Mouse (Mus musculus): ENCODE results near the gene Gm20671. TPM values are rescaled to one million over a fixed set of nuclear protein-coding genes. Genes with fewer than 3 reads are reported as not detected.
"Not testable (repeated sequence)": the region's sequence is repeated elsewhere in the genome, so short reads cannot be mapped to it uniquely, and the experiment has no call there.

Gene Gm20671
- total RNA-seq, 2 experiments from 2014 or later, result not detected

DNA sequence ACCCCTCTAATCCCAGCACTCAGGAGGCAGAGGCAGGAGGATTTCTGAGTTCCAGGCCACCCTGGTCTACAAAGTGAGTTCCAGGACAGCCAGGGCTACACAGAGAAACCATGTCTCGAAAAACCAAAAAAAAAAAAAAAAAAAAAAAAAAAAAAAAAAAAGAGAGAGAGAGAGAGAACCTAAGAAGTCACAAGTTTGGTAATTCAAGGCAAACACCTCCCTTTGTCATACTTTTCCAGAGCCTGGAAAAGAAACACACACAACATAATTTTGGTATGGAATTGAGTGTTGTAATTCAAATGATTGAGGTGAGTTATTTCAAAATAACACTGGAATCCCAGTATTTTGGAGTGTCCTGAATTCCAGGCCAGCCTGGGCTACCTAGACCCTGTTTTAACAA is 40.5 kb downstream of the Gm20671 start:
- DNase-seq (ENCODE audit: low spot score in 2 of 2), result not testable (repeated sequence)

DNA sequence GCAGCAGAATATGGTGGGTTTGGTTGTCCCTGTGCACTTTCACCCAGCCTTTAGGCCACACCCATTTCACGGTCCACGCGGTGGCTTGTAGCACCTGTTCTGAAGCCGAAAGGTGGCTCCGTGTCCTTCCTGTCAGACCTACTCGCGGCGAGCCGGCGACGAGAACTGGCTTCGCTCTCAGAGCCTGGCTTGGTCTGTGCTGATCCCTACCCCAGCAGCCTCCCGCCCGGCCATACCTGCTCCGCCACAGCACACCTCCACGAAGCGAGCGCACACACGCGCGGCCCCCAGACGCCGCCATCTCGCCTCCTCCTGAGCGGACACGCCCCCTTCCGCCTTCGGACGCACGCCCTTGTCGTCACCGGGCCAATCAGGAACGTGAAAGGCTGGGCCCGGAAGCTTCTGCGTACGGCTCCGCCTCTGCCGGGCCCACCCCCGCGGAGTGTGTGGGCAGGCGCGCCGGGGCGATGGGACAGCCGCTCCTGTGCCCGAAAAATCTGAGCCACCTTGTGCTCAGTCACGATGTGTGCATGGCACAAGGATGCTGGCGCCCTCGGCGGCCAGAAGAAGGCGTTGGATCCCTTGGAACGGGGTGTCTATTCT is 41.5 kb downstream of the Gm20671 start, which contains the start of gene Pisd:
Gene Pisd (minus strand): TSS at position 334 of the 603 bp plus-strand sequence.
- peak; percentile 97 to 98 for DNase-seq (ENCODE audit: low spot score in 2 of 2)

DNA sequence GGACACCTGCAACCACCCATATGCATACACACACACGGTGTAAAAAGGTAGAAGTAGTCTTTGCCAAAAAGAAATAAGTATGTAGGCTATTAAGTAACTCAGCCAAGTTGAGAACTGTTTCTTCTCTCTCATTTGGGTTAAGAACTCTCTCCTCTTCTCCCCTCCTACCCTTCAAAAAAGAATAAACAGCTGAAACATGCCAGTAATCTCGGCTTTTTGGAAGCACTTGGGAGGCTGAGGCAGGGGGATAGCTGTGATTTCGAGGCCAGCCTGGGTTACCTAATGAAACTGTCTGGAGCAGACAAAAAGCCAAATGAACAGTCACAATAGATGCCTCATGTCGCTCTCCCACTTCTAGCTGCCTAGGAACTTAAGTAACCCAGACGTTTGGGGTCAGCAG is 42.2 kb downstream of the Gm20671 start:
- DNase-seq (ENCODE audit: low spot score in 2 of 2), result no peak

GRCm38 (mm10) chr5:32781596-32781995 is 45.3 kb downstream of the Gm20671 start:
- no peak for DNase-seq (ENCODE audit: low spot score in 2 of 2)

- no peak for DNase-seq (ENCODE audit: low spot score in 2 of 2)
Measured at GRCm38 (mm10) chr5:32778168-32778567, 48.7 kb downstream of the Gm20671 start.

DNA sequence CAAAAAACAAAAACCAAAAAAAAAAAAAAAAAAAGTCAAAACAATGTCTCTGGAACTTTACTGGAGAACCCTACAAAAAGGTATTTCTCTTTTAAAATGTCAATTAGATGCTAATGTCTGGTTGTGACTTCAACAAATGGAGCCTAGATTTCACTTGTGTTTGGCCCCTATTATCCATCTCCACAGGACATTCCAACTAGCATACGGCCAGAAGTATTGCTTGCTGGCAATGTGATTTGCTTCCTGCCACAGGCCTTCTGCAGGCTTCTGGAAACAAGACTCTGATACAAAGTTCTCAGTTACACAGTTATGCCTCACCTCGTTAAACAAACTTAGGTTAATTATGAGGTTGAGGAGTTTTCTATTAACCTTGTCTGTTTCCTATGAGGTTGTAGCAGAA is 54.5 kb downstream of the Gm20671 start:
- DNase-seq (ENCODE audit: low spot score in 2 of 2), result no peak

DNA sequence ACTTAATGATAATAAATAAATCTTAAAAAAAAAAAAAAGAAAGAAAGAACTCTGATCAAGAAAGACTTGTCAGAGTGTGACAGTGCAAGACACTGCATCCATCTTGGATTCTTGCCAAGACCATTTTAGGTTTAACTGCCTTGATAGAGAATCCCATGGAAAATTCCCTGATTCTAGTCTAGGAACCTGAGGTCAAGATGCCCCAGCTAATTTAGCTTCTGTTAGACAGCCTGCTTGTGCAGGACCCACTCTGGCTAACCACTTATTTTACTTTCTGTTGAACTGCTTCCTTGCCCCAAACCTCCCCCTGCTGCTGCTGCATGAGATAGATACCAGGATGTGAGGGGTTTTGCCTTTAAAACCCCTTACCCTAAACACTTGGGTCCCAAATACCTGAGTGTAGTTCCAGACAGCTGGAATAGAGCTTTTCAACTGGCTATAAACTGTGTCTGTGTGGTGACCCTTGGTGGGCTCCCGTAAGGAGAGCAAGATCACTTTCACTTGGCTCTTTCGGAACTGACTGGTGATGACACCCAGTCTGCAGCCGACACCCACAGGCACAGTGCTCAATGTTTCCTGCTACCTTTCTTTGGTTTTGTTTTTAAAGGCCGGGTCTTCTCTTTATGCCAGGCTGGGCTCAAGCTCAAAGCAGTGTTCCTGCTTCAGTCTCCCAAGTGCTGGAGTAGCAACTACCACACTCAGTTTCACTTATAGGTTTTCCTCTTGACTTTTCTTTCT is 59.1 kb downstream of the Gm20671 start:
- DNase-seq (ENCODE audit: low spot score in 2 of 2), result no peak

GRCm38 (mm10) chr5:32767004-32767403 is 59.9 kb downstream of the Gm20671 start:
- no peak for DNase-seq (ENCODE audit: low spot score in 2 of 2)

DNA sequence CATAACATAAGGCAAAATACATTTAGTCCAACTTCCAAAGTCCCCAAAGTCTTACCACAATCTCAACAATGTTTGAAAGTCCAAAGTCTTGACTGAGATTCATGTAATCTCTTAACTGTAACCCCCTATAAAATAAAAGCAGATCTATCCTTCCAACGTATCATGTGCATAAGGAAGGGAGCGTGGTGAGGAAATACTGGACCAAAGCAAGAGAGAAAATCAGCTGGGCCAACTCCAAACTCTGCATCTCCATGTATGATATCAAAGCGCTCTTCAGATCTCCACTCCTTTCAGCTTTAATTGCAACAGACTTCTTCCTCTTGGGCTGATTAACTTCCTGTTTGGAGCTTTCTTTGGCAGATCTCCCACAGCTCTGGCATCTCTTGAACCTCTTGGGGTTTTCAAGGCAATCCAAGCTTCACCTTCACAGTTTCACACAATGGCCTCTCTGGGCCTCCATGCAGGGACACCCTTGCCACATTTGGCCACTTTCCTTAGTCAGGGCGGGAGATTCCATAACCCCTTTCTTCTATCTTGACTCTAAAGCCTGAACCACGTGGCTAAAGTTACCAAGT is 65.3 kb downstream of the Gm20671 start:
- no peak for DNase-seq (ENCODE audit: low spot score in 2 of 2)

GRCm38 (mm10) chr5:32760787-32761186 is 66.1 kb downstream of the Gm20671 start:
- DNase-seq (ENCODE audit: low spot score in 2 of 2), result no peak

- not testable (repeated sequence) for DNase-seq (ENCODE audit: low spot score in 2 of 2)
Measured at GRCm38 (mm10) chr5:32760352-32760751, 66.6 kb downstream of the Gm20671 start.

GRCm38 (mm10) chr5:32759662-32760061 is 67.2 kb downstream of the Gm20671 start:
- DNase-seq (ENCODE audit: low spot score in 2 of 2), result no peak

GRCm38 (mm10) chr5:32756141-32756540 is 70.8 kb downstream of the Gm20671 start:
- DNase-seq (ENCODE audit: low spot score in 2 of 2), result no peak

- DNase-seq (ENCODE audit: low spot score in 2 of 2), result peak in 1 of 2 experiments; percentile 67
Measured at GRCm38 (mm10) chr5:32751736-32752135, 75.2 kb downstream of the Gm20671 start.

- no peak for DNase-seq (ENCODE audit: low spot score in 2 of 2)
Measured at GRCm38 (mm10) chr5:32748936-32749335, 78.0 kb downstream of the Gm20671 start.

DNA sequence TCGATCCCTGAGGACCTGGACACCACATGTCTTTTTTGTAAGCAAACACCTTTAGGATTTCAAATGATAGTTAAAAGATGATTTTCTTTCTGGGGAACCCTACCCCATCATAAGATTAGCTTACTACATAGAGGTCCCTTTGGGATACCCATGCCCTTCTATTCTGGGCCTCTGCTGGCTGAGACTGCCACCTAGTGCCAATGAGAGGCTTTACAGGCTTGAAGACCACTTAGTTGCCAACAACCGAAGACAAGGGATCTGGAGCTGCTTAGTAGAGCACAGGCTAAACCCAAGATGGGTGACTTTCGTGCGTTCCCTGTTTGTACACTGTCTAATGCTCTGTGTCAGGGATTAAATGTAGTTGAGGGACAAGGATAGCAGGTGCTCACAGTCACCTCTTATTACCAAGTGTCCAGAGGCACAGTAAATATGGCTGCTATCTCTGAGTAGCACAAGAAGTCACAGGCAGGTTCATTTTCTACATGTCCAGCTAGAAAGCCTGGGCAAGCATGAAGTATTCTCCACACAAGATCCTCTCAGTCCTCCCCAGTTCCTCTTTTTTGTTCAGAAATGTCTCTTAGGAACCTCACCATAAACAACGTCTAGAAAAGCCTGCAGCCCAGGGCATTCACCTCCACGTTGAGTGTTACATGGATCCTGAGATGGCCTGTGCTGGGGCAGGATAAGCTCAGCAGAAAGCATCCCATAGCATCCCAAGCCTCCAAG is 79.1 kb downstream of the Gm20671 start:
- peak; percentile 45 to 82 for DNase-seq (ENCODE audit: low spot score in 2 of 2)

GRCm38 (mm10) chr5:32745705-32746655 is 80.9 kb downstream of the Gm20671 start:
- DNase-seq (ENCODE audit: low spot score in 2 of 2), result peak in 1 of 2 experiments; percentile 69

DNA sequence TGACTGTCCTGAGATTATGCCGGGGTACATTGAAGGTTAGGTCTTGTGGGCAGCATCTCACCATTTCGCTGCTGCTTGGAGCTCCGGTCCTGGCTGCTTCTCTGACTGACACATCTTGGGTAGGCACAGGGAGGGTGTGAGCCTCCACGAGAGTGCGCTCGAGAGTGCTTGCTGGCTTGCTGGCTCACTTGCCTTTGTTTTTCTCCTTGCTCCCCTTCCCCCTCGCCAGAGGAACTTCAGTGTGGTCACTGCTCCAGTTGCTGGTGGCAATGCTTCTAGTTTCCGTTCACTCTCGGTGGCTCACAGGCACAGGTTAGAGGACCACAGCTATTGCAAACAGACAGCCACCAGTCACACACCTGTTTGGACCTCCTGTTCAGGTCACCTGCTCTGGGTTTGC is 84.8 kb downstream of the Gm20671 start:
- DNase-seq (ENCODE audit: low spot score in 2 of 2), result peak; percentile 78 to 92

GRCm38 (mm10) chr5:32741377-32741776 is 85.5 kb downstream of the Gm20671 start:
- DNase-seq (ENCODE audit: low spot score in 2 of 2), result peak; percentile 78 to 88

GRCm38 (mm10) chr5:32740850-32741249 is 86.1 kb downstream of the Gm20671 start:
- peak; percentile 37 to 40 for DNase-seq (ENCODE audit: low spot score in 2 of 2)

GRCm38 (mm10) chr5:32740138-32740537 is 86.8 kb downstream of the Gm20671 start:
- no peak for DNase-seq (ENCODE audit: low spot score in 2 of 2)

Measured in layer of hippocampus, adult 18-20 months (tissue).